Mouse (Mus musculus) left cerebral cortex, postnatal 36 days (tissue): ENCODE results near the gene Ankrd33. TPM values are rescaled to one million over a fixed set of nuclear protein-coding genes. Genes with fewer than 3 reads are reported as not detected.

Source experiments
- DNase-seq, 2 experiments: peaks; one replicate each; pipeline ENCODE4 v3.0.0; 2021 to 2022; ENCODE audit warnings: low spot score in 2 of 2, mixed read lengths in 1 of 2
- intact Hi-C: fragments of 180-260 bp; cut with DNase I; formaldehyde crosslinking; loops from one replicate; pipeline ENCODE4 v1.15.1; 2025
- total RNA-seq, 2 experiments: library from RNA; stranded (reverse); gene quantifications; 2 replicates each; pipeline ENCODE4 v1.2.3; 2021

The Ankrd33 gene
- under 1 TPM in 1 of 2 experiments, not detected in 1; 0.27 TPM for total RNA-seq

DNA sequence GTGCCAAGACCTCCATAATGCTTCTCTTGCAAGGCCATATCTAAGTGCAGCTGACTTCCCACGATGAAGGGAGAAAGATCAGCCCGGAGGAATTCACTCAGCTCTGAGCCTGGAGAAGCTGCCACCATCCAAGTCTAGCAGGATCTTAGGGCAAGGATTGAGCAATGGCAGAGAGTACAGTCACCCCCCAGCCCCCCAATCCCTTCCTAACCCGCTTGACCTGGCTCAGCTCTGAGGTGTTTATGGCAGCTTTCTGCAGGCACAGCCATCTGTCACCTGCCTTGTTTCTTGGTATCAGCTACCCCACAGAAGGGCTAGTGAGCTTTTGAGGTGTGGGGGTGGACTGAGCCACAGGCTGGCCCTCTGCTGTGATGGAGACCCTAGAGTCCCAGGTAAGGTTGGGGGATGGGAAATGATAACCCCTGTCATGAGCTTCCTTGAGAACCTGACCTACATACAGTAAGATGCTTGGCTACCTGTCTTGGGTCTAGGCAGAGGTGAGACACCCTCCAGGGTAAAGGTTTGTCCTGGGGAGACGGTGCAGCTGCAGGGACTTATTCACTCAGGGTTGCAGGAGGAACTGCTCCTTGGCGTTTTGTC lies at the start of gene Ankrd33:
TSS of gene Ankrd33 (plus strand) at position 245 of the 600 bp plus-strand sequence.
- no peak for DNase-seq
- intact Hi-C loops, result no loop called here

DNA sequence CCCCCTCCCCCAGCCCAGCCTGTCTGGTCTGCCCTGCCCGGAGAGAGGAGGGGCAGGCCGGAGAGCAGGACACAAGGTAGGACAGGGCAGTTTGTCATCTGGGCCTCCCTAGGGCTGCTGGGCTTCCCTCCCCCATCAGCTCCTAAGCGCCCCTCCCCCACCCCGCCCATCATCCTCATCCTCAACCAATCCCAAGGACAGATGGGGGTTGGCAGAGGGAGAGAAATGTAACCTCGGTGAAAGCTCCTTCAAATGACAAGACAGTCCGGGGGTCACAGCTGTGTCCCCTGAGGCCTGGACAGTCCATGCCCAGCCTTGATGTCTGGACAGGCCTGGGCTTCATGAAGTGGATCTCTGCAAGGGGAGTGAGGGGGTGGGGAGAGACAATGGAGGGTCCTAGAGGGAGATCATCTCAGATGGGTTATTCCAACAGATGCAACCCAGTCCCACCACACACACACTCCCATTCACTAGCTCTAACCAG lies 49.1 kb upstream of the Ankrd33 start:
- DNase-seq, result no peak
- intact Hi-C loops, result no loop called here

DNA sequence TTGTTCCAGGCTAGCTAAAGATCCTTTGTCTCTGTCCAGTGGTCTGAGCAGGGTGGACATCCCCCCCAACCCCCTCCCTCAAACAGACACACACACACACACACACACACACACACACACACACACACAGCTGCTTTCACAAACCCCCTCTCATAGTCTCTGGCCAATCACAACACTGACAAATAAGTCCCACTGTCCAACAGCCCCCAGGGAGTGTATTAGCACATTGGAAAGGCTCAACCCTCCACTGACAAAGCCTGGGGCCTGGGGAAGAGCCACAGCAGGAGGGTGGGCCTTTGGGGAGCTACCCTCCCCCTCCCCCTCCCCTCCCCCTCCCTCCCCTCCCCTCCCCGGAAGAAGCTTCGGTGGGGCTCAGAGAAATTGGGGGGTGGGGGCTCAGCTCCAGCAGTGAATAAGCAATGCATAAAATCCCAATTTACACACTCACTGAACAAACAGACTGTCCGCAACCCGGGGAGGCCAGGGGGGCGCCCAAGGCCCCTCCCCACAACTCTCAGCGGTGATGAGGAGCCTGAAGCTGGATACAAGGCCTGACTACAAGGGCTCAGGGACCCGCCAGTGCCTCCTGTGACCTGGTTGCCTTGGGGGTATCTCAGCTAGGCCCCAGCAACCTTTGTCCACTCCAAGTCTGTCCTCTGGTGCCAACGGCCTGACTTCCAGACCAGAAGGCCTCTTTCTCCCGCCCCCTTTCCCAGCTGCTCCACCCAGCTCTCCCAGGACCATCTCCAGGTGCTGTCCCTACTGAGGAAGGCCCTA lies 48.4 kb upstream of the Ankrd33 start:
- intact Hi-C loops, result no loop called here
- no peak for DNase-seq

DNA sequence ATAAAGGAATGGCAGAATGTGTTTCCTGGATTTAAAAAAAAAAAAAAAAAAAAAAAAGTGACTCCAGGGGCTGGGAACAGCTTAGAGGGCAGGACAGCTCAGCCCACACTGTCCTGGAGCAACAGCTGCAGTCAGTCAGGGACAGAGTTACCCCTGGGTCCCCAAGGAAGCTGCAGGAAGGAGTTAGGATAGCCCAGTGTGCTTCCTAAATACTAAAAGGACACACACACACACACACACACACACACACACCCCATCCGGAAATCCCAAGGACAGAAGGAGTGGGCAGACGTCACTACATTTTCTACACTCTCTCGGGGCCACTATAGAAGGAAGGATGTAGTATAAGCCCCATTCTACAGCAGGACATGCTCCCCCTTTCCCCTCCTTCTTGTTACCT lies 47.5 kb upstream of the Ankrd33 start:
- no peak for DNase-seq
- intact Hi-C loops, result no loop called here

DNA sequence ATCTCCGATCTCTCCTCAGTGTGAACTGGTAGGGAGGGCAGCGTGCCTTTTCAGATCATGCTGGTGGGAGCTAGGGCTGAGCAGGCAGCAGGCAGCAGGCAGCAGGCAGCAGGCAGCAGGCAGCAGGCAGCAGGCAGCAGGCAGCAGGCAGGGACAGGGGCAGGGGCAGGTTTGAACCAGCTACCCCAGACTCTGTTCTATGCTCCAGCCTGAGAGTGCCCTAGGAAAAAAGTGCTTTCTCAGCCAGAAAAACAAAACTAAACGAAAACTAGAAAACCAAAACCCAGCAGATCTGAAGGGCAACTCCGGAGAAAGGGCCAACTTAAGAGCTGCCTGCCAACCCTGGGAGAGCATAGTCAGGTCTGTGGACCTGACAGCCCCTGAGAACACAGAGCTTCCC lies 46.9 kb upstream of the Ankrd33 start:
- intact Hi-C loops, result no loop called here

DNA sequence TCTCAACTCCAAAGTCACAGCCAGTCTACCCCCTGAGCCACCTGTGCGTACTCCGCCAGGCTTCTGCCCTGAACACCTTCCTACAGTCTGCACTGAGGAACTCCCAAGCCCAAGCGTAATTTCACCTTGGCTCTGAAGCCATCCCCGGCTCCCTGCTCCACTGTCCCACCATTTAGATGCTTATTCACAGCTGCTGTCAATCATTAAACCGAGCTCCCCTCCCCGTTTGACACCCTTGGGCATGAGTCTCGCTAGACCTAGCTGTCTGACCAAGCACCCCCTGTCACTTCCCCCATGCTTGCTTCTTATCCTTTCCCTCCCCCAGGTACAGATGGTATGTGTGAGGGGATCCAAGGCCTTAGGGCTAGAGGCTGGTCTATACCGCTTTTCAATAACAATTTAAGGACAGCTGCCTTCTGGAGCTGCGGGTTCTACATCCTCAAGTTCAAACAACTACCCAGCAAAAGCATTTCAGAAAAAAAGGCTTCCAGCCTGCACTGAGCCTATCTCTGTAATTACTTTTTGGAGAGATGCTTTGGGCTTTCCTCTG lies 45.8 kb upstream of the Ankrd33 start:
- intact Hi-C loops, result no loop called here
- no peak for DNase-seq

More for the DNA sequence above, 46.9 kb upstream of the Ankrd33 start:
- DNase-seq, result no peak

DNA sequence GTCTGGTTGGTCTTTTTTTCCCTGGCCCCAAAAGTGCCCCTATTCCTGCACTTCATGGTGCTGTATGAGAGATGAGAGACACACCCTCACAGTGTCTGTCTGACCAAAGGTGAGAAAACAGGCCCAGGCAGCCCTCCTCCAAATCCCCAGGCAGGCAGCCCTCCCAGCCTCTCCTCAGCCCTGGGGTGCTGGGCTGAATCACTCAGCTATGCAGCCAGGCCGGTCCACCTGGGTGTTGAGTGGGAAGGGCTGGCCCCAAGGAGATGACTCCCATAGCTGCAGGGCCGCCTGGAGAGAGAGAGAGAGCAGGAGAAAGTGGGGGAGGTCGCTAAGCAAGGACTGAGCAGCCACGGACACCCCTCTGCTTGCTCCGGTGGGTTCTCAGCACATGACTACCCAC lies 44.8 kb upstream of the Ankrd33 start:
- DNase-seq, result no peak
- intact Hi-C loops, result no loop called here

DNA sequence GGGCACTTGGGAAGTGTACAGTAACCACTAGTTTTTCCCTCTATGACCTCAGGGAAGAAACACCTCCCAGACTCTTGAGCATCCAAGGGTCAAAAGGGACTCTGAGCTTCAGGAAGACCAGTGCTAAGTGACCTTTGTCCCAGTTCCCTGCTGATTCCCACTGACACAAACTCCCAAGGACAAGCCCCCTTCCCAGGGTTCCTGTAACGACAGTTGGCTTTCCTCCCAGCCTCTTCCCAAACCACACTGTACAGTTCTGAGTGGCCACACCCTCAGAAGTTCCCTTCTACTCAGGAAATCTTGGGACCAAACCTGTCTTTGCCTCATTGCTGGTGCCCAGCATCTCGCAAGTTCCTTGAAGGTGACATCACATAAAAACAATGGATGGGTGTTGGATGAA lies 42.8 kb upstream of the Ankrd33 start:
- DNase-seq, result no peak
- intact Hi-C loops, result no loop called here

DNA sequence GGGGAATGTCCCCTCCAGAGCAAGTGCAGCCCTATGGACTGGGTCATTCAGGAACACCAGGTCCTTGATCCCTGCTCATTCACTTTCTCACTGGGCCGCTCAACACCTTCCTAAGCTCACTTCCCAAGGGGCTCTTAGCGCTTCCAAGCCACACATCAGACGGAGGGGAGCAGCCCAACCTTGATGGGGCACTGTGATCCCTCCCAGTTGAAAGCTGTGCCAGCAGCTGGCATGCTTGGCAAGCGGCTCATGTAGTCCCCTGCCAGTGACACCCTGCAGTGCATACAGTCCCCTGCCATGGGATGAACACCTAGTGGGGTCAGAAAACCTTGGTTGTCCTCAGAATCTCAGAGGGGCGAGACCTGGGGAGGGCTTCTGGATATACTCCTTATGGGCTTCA lies 41.5 kb upstream of the Ankrd33 start:
- intact Hi-C loops, result no loop called here
- no peak for DNase-seq

DNA sequence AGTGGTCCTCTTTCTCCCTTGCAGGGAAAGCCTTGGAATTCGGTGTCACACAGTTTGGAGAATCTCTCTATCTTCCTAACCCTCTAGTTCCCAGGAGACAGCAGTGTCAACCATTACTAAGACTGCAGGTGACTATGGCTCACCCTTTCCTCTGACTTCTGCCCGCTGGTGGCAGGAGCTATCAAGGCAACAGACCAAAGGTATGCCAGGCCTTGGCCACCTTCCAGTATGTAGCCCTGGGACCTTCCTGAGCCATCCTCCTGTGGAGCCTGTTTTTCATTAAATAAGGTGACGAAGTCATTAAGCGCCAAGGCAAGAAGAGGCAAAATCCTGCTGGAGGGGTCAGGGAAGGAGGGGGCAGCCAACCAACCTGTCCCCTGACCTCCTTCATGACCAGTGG lies 40.4 kb upstream of the Ankrd33 start:
- no peak for DNase-seq
- intact Hi-C loops, result no loop called here

DNA sequence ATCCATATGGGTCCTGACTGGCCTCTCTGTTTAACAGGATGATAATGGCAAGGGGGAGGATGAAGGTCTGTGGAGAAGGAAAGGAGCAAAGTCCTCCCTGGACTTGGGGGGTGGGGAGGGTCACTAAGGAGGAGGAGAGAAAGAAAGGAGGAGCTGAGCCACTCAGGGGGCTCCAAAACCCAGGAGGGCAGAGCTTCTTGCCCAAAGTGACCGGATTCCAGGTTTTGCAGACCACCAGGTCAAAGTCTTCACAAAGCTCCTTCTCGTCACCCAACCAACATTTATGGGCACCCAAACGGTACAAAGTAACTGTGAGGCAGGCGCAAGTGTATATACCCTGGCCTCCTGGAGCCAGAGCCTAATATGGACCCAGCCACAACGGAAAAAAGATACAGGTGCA lies 39.9 kb upstream of the Ankrd33 start:
- intact Hi-C loops, result no loop called here
- DNase-seq, result no peak

DNA sequence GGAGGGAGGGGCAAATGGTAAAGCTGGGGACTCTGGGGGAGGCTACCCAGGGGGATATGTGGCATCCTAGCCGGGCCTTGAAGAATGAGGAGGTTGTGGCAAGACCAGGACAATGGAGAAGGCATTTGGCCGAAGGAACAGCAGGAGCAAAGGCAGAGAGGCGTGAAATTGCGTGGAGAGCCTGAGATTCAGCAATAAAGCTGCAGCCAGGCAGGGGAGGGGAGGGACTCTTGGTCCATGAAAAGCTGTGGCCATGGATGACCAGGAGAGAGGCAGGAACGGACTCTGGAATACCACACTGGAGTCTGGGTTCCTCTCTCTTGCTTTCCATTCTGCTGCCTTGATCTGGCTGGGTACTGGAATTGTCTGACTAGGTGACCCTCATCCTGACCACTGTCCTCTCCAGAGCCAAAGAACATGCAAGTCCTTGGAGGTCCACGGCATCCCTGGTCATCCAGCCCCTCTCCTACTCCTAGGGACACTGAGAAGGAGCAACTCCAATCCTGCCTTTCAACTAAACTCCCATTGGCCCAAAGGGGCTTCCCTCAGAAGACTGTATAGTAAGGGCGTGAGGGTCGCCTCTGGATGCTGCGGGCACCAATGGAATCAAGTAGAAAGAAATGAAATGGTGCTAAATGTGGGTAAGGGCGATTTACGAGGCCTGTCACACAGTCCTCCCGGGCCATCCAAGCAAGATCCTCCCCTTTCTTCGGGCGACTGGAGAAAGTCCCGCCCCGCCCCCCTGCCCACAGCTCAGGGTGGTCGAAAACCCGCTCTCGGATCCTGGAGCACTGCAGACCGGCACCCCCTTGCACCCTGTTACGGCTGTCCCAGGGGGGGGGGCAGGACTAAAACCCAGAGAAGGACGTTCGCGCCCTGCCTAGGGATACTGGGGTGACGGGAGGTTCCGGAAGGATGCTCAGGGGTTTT lies 39.2 kb upstream of the Ankrd33 start:
- no peak for DNase-seq
- intact Hi-C loops, result no loop called here

DNA sequence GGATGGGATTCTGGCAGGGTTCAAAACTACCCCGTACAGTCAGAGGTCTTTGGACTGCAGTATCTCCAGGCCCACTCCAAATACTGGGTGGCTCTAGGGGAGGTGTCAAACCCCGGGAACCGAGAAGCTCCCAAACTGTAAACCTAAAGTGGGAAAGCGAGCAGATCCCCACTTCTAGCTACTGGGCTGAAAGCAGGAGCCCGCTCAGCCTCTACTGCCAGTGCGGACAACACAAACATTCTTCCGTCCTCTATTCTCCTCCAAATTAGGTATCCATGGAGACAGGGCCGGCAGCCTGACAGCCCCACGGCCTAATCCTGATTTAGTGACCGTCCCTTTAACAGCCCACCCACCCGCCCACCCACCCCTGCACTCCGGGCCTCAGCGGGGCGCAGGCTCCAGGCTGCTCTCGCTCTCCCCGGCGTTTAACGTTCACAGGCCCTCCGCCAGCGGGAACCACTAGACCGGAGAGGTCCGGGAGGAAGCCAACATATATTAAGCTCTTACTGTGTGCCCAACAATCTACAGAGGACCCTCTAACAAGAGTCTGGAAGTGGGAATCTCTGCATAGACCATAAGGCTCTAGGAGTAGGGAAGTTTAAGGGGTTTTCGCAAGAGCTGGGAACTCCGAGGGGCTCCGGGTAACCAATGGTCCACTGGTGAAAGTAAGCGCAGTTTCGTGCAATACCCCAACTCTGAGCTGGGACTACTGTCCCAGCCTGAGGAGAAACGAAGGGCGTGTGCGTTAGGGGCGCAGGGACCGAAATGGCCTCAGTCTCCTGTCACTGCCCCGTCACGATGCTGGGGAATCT lies 38.3 kb upstream of the Ankrd33 start:
- peak in 1 of 2 experiments; percentile 11 for DNase-seq
- intact Hi-C loops, result no loop called here

DNA sequence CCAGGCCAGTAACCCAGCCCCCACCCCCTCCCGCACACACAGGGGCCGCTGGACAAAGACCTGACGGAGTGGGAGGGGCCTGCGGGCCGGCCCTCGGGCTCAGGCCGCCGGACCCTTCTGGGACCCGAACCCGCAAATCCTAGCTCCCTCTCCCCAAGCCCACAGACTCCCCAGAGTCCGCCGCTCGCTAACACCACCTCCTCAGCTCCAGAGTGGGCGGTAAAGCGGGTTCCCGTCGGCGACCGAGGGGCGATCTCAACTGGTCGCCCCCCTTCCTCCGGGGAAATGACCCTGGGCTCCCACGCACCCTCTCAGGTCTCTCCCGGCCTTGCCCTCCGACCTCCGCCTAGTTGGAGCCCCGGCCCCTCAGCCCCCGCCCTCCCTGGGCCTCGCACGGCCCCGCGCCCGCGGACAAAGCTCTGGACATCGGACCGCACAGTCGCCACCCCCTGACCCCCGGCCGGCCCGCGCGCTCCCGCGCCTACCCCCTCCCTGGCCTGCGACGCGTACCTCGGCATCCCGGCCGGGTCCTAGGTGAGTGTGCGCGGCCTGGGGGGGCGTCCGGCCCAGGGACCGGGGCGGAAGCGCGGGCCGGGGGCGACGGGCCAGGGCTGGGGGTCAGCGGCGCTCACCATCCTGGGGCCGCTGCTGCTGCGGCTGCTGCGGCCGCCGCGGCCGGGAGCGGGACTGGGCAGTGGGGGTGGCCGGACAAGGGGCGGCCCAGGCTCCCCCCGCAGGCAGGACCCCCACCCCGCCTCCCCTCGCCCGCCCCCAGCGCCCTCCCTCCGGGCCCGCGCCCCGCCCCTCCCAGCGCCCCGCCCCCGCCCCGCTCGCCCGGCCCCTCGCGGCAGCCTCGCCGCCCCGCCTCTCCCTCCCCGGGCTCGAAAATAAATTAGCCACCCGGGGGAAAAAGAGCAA lies 37.5 kb upstream of the Ankrd33 start, which contains the start of gene Fignl2:
TSS of gene Fignl2 (minus strand) at position 755 of the 918 bp plus-strand sequence.
- DNase-seq, result peak in 1 of 2 experiments; percentile 13
- intact Hi-C loops, result no loop called here

DNA sequence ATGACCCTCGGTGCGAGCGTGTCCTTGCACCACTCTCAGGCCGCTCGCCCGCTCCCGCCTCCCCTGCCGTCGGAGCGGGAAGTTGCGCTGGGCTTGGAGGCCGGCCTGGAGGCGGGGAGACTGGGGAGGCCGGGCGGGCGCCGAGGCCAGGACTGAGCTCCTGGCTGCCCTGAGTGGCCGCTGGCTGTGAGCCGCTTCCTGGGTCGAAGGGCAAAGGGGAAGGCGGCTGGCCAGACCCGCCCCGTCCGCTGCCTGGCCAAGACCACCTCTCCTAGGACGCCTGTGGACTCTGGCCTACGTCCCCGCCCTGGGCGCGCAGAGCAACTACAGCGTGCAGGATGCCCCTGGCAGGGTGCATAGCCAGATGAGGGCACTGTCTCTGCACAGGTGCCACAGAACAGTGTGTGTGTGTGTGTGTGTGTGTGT lies 36.8 kb upstream of the Ankrd33 start:
- DNase-seq, result peak; percentile 52 to 64
- intact Hi-C loops, result no loop called here

DNA sequence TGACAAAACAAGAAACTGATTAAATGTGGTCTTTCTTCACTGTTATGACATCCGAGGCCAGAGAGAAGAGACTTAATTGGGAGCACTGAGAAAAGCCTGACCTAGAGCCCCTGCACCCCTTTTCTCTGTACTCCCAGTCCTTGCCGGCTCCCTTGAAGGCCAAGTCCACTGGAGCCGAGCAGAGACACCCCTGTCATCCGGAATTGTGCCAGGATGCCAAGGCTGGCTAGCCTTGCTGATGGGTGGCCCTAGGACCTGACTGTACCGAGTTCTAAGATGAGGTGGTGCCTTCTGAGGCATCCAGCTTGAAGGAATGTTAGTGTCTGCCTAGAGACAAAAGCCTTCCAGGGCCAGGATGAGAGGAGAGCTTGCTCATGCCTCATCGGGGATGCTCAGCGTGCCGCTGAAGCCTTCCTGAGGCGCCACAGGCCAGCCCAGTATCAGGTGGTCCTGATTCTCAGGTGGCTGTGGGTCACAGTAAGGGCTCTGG lies 35.5 kb upstream of the Ankrd33 start:
- no peak for DNase-seq
- intact Hi-C loops, result no loop called here

DNA sequence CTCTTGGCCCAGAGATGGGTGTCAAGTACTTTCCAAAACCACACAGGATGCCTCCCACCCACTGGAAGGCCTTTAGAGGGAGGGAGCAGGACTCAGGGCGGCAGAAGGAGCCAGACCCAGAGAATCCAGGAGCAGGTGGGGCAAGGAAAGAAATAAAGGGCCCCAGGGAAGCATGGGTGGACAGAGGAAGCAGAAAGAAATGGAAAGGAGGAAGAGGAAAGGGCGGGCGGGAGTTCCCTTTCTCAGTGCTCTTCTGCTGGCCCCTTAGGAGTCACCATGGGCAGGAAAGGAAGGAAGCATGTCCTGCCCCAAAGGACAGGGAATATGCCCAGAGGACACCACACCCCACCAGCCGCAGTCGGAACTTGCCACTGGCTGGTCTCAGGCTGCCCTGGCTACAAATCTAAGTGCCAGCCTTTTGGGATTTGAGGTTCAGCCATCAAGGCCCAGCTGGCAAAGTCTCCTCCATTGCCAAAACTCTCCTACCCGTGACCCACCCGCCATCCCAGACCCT lies 34.5 kb upstream of the Ankrd33 start:
- intact Hi-C loops, result no loop called here
- DNase-seq, result no peak

DNA sequence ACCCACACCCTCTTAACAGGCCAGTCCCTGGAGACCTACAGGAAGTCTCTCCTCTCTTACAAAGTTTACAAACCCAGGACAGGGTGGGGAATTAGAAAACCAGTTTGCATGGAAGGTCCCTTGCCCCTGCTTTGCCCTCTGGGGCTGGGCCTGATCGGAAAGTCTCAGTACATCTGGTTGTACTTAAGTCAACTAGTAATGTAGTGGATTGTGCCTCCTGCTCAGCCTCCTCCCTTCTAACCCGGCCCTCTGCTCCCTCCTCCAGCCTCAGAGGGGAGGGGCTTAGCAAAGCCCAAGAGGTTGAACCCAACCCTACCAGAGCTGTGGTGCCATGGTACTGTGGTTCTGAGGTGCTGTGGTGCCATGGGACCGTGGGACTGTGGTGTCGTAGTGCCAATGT lies 33.3 kb upstream of the Ankrd33 start:
- no peak for DNase-seq
- intact Hi-C loops, result no loop called here
